Comparison of ENCODE assay signal across 8 mouse cellular contexts in genomic region chr14:25713443-25713842, GRCm38 (mm10). TPM values are rescaled to one million over a fixed set of nuclear protein-coding genes. Genes with fewer than 3 reads are reported as not detected.
DNase-seq lines count a peak whose midpoint lies in the region; ATAC-seq and TF ChIP-seq lines count a peak whose summit lies in the region.

No protein-coding gene starts in this region.

- TF ChIP-seq POLR2A in testis, adult 2 months (IDR thresholded peaks at IDR 0.05; ENCODE audit: control insufficient read depth, low read depth, low read length) = no peak

- H3K9me3 ChIP-seq in intestine, postnatal 0 days (ENCODE audit: control insufficient read depth) = no peaks in the 10 kb centered on the region
- H3K9me3 ChIP-seq in intestine, embryonic 15.5 days = no peaks in the 10 kb centered on the region
- no peaks in the 10 kb centered on the region for H3K9me3 ChIP-seq in kidney, embryonic 15.5 days (replicated peaks)

- DNase-seq in adrenal gland, postnatal 10 days = peak; percentile 29
- DNase-seq in adrenal gland, adult 2 months = no peak
- DNase-seq in testis, postnatal 14 days (ENCODE audit: low spot score) = no peak
- DNase-seq in thymus, postnatal 4 days = peak; percentile 70

- H3K27me3 ChIP-seq in intestine, postnatal 0 days (replicated peaks; ENCODE audit: control insufficient read depth, insufficient read depth, low read length) = no peaks in the 10 kb centered on the region
- no peaks in the 10 kb centered on the region for H3K27me3 ChIP-seq in intestine, embryonic 15.5 days (replicated peaks)
- H3K27me3 ChIP-seq in testis, adult 2 months (ENCODE audit: control insufficient read depth, insufficient read depth, low read length) = no peaks in the 10 kb centered on the region
- H3K27me3 ChIP-seq in kidney, embryonic 15.5 days = no peaks in the 10 kb centered on the region

- H3K4me1 ChIP-seq in intestine, postnatal 0 days (replicated peaks; ENCODE audit: control insufficient read depth, insufficient read depth, low read length) = peaks cover 18% of the 10 kb centered on the region
- H3K4me1 ChIP-seq in intestine, embryonic 15.5 days (replicated peaks) = peaks cover 42% of the 10 kb centered on the region
- peaks cover 21% of the 10 kb centered on the region for H3K4me1 ChIP-seq in testis, adult 2 months (ENCODE audit: control insufficient read depth, insufficient read depth, low read length)
- peaks cover 72% of the 10 kb centered on the region for H3K4me1 ChIP-seq in kidney, embryonic 15.5 days

- H3K27ac ChIP-seq in intestine, postnatal 0 days (ENCODE audit: low read depth, low read length) = no peak overlapping the region
- no peak overlapping the region for H3K27ac ChIP-seq in intestine, embryonic 15.5 days
- no peak overlapping the region for H3K27ac ChIP-seq in testis, adult 2 months (ENCODE audit: control insufficient read depth, insufficient read depth, low read depth, low read length)
- H3K27ac ChIP-seq in kidney, embryonic 15.5 days = no peak overlapping the region

- TF ChIP-seq CTCF in intestine, postnatal 0 days (IDR thresholded peaks at IDR 0.05; ENCODE audit: low read depth) = peak; percentile 78
- peak; percentile 40; the same call in 1 of the 2 replicates for TF ChIP-seq CTCF in testis, adult 2 months (IDR thresholded peaks at IDR 0.05; ENCODE audit: control insufficient read depth, insufficient read depth, insufficient replicate concordance, low read depth, low read length)

- no peak overlapping the region for H3K4me3 ChIP-seq in intestine, postnatal 0 days (ENCODE audit: low read depth, low read length)
- no peak overlapping the region for H3K4me3 ChIP-seq in intestine, embryonic 15.5 days (replicated peaks)
- H3K4me3 ChIP-seq in testis, adult 2 months (ENCODE audit: control insufficient read depth, low read depth, low read length) = no peak overlapping the region
- no peak overlapping the region for H3K4me3 ChIP-seq in kidney, embryonic 15.5 days (replicated peaks)

- ATAC-seq in intestine, postnatal 0 days = no peak
- no peak for ATAC-seq in intestine, embryonic 15.5 days
- no peak for ATAC-seq in kidney, embryonic 15.5 days (replicated peaks; ENCODE audit: low FRiP score)

- 35% methylated on average over 4 of the region's 4 CpGs for WGBS in intestine, postnatal 0 days
- 24% methylated on average over 4 of the region's 4 CpGs for WGBS in intestine, embryonic 15.5 days
- WGBS in kidney, embryonic 15.5 days = 21% methylated on average over 4 of the region's 4 CpGs

- H3K9ac ChIP-seq in intestine, postnatal 0 days (ENCODE audit: low read depth, low read length) = no peak overlapping the region
- no peak overlapping the region for H3K9ac ChIP-seq in intestine, embryonic 15.5 days
- no peak overlapping the region for H3K9ac ChIP-seq in kidney, embryonic 15.5 days

- no peak overlapping the region for H3K4me2 ChIP-seq in intestine, postnatal 0 days (replicated peaks; ENCODE audit: low read depth)
- H3K4me2 ChIP-seq in intestine, embryonic 15.5 days (replicated peaks) = no peak overlapping the region
- H3K4me2 ChIP-seq in kidney, embryonic 15.5 days = no peak overlapping the region

- H3K36me3 ChIP-seq in intestine, postnatal 0 days (ENCODE audit: control insufficient read depth, insufficient read depth) = peaks cover 5% of the 10 kb centered on the region; the same call in 1 of the 2 replicates
- no peaks in the 10 kb centered on the region; the same call in 1 of the 2 replicates for H3K36me3 ChIP-seq in intestine, embryonic 15.5 days
- H3K36me3 ChIP-seq in testis, adult 2 months (ENCODE audit: control insufficient read depth, insufficient read depth, low read length) = no peaks in the 10 kb centered on the region
- H3K36me3 ChIP-seq in kidney, embryonic 15.5 days = peaks cover 5% of the 10 kb centered on the region

RNA-seq across cellular contexts. Expression of gene Ppif, which starts 19.5 kb away (rescaled TPM):
- 10 to 100 TPM; 47.9 to 66.6 TPM for total RNA-seq in adrenal gland, postnatal 10 days (2021)
- total RNA-seq in adrenal gland, adult 2 months (2021) = 10 to 100 TPM; 21.2 to 34.6 TPM
- polyA plus RNA-seq in adrenal gland, adult 2 months (2012; rRNA removed) = 103 and 109 TPM in 2 replicates
- polyA plus RNA-seq in intestine, postnatal 0 days (2015; fragmentation: Nextera tagmentation; extraction: Ambion mirVana) = 73.8 and 80.0 TPM in 2 replicates
- polyA plus RNA-seq in intestine, embryonic 15.5 days (2015; fragmentation: Nextera tagmentation; extraction: Ambion mirVana) = 89.9 and 90.5 TPM in 2 replicates
- polyA plus RNA-seq in testis, adult 2 months (2012; rRNA removed) = 11.6 and 12.5 TPM in 2 replicates
- 41.5 and 42.1 TPM in 2 replicates for polyA plus RNA-seq in kidney, embryonic 15.5 days (2015; fragmentation: Nextera tagmentation; extraction: Ambion mirVana)

RNA-seq across cellular contexts. Expression of gene Zcchc24, which starts 55.4 kb away (rescaled TPM):
- total RNA-seq in adrenal gland, postnatal 10 days (2021) = 10 to 100 TPM; 40.5 to 42.0 TPM
- total RNA-seq in adrenal gland, adult 2 months (2021) = 10 to 100 TPM; 19.5 to 32.6 TPM
- polyA plus RNA-seq in adrenal gland, adult 2 months (2012; rRNA removed) = 19.5 and 20.6 TPM in 2 replicates
- polyA plus RNA-seq in intestine, postnatal 0 days (2015; fragmentation: Nextera tagmentation; extraction: Ambion mirVana) = 10.3 and 12.1 TPM in 2 replicates
- 20.6 and 21.0 TPM in 2 replicates for polyA plus RNA-seq in intestine, embryonic 15.5 days (2015; fragmentation: Nextera tagmentation; extraction: Ambion mirVana)
- polyA plus RNA-seq in testis, adult 2 months (2012; rRNA removed) = 2.7 TPM in 2 replicates
- polyA plus RNA-seq in kidney, embryonic 15.5 days (2015; fragmentation: Nextera tagmentation; extraction: Ambion mirVana) = 18.3 and 21.0 TPM in 2 replicates

Comparison
In these comparisons a context has a peak if more than half of its experiments do, and no peak if none do; other contexts are left out.
1. DNase-seq: peak in adrenal gland, postnatal 10 days (single experiment) and thymus, postnatal 4 days (single experiment); none in adrenal gland, adult 2 months (single experiment) and testis, postnatal 14 days (single experiment).